Mouse (Mus musculus) midbrain, embryonic 15.5 days (tissue): ENCODE results near the gene Slc29a4. TPM values are rescaled to one million over a fixed set of nuclear protein-coding genes. Genes with fewer than 3 reads are reported as not detected.

Source experiments
- ATAC-seq: fragments of 200-750 bp; cut with Nextera tagmentation; replicated peaks from 2 replicates; pipeline ENCODE4 v1.8.0; 2017; ENCODE audit warnings: moderate TSS enrichment
- H3K27ac ChIP-seq: fragments of 300-500 bp; sonication (generic); 2 replicates; pipeline ENCODE4 v1.5.1; 2015; ENCODE audit warnings: mild to moderate bottlenecking, inconsistent platforms
- H3K27me3 ChIP-seq: fragments of 300-500 bp; sonication (generic); replicated peaks from 2 replicates; pipeline ENCODE4 v1.6.1; 2015; ENCODE audit warnings: inconsistent platforms
- H3K36me3 ChIP-seq: fragments of 300-500 bp; sonication (generic); replicated peaks from 2 replicates; pipeline ENCODE4 v1.6.1; 2015; ENCODE audit warnings: inconsistent platforms
- H3K4me1 ChIP-seq: fragments of 300-500 bp; sonication (generic); 2 replicates; pipeline ENCODE4 v1.6.1; 2015; ENCODE audit warnings: inconsistent platforms
- H3K4me2 ChIP-seq: fragments of 300-500 bp; sonication (generic); 2 replicates; pipeline ENCODE4 v1.6.1; 2015; ENCODE audit warnings: inconsistent platforms, mild to moderate bottlenecking, moderate library complexity
- H3K4me3 ChIP-seq: fragments of 300-500 bp; sonication (generic); 2 replicates; pipeline ENCODE4 v1.5.1; 2015; ENCODE audit warnings: mild to moderate bottlenecking, inconsistent platforms
- H3K9ac ChIP-seq: fragments of 300-500 bp; sonication (generic); 2 replicates; pipeline ENCODE4 v1.6.1; 2015; ENCODE audit warnings: mild to moderate bottlenecking, inconsistent platforms
- H3K9me3 ChIP-seq: fragments of 300-500 bp; sonication (generic); 2 replicates; pipeline ENCODE4 v1.6.1; 2016; ENCODE audit warnings: inconsistent platforms
- WGBS: fragments of 180-500 bp; shearing (Covaris S2); methylation state at CpG from one replicate; pipeline ENCODE4 v1.1.7; 2015; ENCODE audit warnings: mixed read lengths; 5-methylcytosine and 5-hydroxymethylcytosine counted together
- polyA plus RNA-seq: library from polyadenylated mRNA; unstranded; fragments of >200 nt; fragmentation: Nextera tagmentation; extraction: Ambion mirVana; gene quantifications from 2 replicates; pipeline ENCODE4 v1.2.1, GENCODE M21; 2015

The Slc29a4 gene
- polyA plus RNA-seq, 1 experiment from 2014 or later: 97.2 TPM

DNA sequence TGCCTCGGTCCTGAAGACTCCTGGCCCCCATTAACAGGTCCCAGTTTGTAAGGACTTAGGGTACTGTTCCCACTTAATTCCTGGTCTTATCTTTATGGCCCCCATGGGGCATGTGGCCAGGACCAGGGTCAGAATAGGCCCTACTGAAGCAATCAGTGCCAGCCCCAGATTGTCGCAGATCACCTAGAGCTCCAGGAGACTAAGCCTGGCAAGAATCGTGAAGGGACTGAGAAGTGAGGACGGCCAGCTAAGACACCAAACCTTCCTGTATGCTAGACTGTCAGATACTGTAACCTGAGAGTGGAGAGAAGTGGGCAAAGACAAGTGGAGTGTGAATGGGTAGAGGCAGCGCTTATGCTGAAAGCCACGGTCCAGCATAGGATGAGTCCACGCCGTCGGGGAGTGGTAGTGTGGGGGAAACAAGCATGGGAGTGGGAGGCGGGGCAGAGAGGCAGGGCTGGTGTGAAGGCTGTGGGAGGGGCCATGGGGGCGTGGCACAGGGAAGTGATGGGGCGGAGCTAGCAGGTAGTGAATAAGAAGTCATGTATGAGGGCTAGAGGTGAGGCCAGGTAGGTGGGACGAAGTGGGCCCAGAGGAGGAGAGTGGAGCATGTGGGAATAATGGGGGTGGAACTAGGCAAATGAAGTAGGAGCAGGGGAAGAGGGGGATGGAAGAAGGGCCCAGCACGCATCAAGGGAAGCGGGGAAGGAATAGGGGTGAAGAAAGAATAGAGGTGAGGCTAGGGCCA, 8.7 kb downstream of the Slc29a4 start:
- Histone ChIP-seq H3K27me3 (0 out of 2 replicates have a peak, but pooled peaks cover 4% of the 10 kb centered on the region), H3K4me3 (peak overlapping the region; percentile 56), H3K36me3 (0 out of 2 replicates have a peak, but pooled peaks cover 3% of the 10 kb centered on the region), H3K4me2 (peak overlapping the region; percentile 64), H3K27ac (no peak overlapping the region), H3K9ac (no peak overlapping the region), H3K4me1 (peaks cover 28% of the 10 kb centered on the region), H3K9me3 (no peaks in the 10 kb centered on the region)
- ATAC-seq: peak; percentile 51
- WGBS: 10% methylated on average over 15 of the region's 15 CpGs

DNA sequence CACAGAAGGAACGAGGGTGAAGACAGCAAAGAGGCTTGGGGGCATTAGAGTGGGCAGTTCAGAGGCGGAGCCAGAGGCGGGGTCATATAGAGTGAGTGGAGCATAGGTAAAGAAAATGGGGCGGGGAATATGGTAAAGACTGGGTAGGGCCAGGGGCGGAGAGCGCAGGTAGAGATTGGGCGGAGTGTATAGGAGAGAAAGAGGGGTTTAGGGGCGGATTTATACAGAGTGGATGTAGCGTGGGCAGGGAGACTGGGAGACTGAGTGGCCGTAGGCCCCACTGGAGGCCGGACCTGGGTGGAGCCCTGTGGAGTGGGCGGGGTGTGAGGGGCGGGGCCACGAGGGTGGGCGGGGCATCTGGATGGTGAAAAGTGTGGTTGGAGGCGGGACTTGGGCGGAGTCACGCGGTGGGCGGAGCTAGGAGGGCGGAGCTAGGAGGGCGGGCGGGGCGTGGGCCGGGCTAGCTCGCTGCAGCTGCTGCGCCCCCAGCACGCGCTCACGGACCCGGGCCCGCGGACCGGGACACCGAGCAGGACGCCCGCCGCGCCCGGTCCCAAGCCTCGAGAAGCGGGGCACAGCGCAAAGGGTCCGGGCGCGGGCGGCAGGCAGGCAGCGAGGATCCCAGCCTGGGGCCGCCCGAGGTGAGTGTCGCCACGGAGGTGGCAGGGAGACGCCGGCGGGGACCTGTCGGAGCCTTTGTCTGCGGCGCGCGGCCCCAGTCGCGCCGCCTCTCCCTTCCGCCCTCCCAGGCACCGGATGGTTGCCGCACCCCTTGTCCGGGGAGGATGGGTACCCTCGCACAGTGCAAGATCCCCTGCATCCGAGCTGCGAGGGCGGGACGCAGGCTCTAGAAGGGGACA, 9.6 kb downstream of the Slc29a4 start:
- peak overlapping the region; percentile 56 for H3K4me3 ChIP-seq
- 0 out of 2 replicates have a peak, but pooled peaks cover 4% of the 10 kb centered on the region for H3K27me3 ChIP-seq
- H3K36me3 ChIP-seq: 0 out of 2 replicates have a peak, but pooled peaks cover 3% of the 10 kb centered on the region
- H3K4me1 ChIP-seq: peaks cover 28% of the 10 kb centered on the region
- 1% methylated on average over 68 of the region's 72 CpGs for WGBS
- peak; percentile 90 for ATAC-seq
- H3K27ac ChIP-seq: peak overlapping the region; percentile 50; the same call in 1 of the 2 replicates
- H3K4me2 ChIP-seq: peak overlapping the region; percentile 64
- H3K9ac ChIP-seq: peak overlapping the region; percentile 67
- H3K9me3 ChIP-seq: no peaks in the 10 kb centered on the region

DNA sequence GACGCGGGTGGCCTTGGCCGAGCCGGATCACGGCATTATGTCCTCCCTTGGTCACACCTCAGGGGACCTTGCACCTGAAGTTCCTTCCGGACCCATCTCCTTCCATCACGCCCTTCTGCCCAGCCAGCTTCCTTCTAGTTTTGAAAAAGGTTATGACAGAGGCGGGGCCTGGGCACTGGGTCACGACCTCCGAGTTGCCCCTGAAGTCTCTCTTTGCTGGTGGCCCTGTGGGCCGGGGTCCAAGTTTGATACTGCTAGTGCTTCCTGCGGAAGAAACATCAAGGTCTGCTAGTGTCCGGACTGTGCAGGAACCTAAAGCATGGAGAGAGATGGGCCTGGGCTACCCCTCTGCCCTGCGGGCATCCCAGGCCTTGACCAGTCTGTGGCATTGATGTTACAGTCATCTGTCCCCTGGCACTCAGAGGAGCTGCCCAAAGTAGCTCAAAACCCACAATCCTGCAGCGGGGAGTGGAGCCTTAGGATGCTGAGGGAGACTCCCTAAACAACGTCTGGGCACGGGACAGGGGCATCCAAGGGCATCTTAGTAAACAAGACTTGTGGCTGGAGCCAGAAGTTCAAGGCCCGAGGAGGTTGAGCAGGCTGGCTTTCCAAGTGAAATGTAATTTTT, 10.3 kb downstream of the Slc29a4 start:
- Histone ChIP-seq H3K9me3 (no peaks in the 10 kb centered on the region), H3K4me2 (peak overlapping the region; percentile 64), H3K4me3 (peak overlapping the region; percentile 56), H3K27ac (0 out of 2 replicates have a peak overlapping the region, but pooled peaks have one; percentile 50), H3K27me3 (0 out of 2 replicates have a peak, but pooled peaks cover 4% of the 10 kb centered on the region), H3K9ac (peak overlapping the region; percentile 67), H3K36me3 (0 out of 2 replicates have a peak, but pooled peaks cover 3% of the 10 kb centered on the region), H3K4me1 (peaks cover 28% of the 10 kb centered on the region)
- 21% methylated on average over 18 of the region's 18 CpGs for WGBS
- peak; percentile 19; the same call in 1 of the 2 replicates for ATAC-seq

DNA sequence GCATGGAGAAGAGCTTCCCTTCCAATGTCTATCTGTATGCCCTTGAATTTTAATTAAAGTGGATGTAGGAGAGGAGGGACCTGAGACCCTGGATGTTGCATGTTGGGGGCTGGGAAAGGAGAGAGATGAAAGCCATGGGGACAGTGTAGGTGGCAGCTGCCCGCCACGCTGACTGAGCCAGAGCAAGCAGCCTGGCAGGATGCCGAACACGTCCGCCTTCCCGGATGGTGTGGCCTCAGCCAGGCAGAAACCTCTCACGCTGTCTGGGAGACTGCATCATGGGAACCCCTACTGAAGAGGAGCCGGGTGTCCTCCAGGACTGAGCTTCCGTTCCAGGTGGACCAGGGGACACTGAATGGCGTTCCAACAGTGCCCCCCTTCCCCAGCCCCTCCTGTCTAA, 11.3 kb downstream of the Slc29a4 start:
- H3K9ac ChIP-seq: peak overlapping the region; percentile 28; the same call in 1 of the 2 replicates
- H3K4me3 ChIP-seq: peak overlapping the region; percentile 56
- 0 out of 2 replicates have a peak, but pooled peaks cover 4% of the 10 kb centered on the region for H3K27me3 ChIP-seq
- peaks cover 28% of the 10 kb centered on the region for H3K4me1 ChIP-seq
- peak overlapping the region; percentile 17; the same call in 1 of the 2 replicates for H3K27ac ChIP-seq
- H3K36me3 ChIP-seq: 0 out of 2 replicates have a peak, but pooled peaks cover 5% of the 10 kb centered on the region
- no peaks in the 10 kb centered on the region for H3K9me3 ChIP-seq
- H3K4me2 ChIP-seq: peak overlapping the region; percentile 64
- no peak for ATAC-seq
- 67% methylated on average over 10 of the region's 10 CpGs for WGBS

DNA sequence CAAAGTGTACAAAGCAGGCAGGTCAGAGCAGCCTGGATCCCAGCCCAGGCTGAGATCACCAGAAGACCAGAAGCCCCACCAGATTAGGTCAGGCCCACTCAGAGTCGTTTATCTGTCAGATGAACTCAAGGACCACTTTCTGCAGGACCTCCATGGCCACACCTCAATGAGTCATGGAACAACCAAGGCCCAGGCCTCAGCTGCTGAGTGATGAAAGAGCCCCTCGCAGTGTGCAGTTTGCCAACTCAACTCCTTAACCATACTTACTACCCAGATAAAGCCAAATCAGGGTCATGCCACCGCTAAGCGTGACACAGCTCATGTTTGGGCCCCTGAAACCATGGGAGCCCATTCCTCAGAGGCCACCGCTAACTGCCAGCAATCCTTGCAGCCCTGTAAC, 15.4 kb downstream of the Slc29a4 start:
- H3K27me3 ChIP-seq: no peaks in the 10 kb centered on the region
- H3K36me3 ChIP-seq: peaks cover 19% of the 10 kb centered on the region
- peaks cover 16% of the 10 kb centered on the region for H3K4me1 ChIP-seq
- no peak overlapping the region for H3K9ac ChIP-seq
- WGBS: 90% methylated on average over 5 of the region's 5 CpGs
- H3K9me3 ChIP-seq: no peaks in the 10 kb centered on the region
- no peak overlapping the region for H3K4me3 ChIP-seq
- no peak overlapping the region for H3K4me2 ChIP-seq
- H3K27ac ChIP-seq: no peak overlapping the region
- no peak for ATAC-seq

DNA sequence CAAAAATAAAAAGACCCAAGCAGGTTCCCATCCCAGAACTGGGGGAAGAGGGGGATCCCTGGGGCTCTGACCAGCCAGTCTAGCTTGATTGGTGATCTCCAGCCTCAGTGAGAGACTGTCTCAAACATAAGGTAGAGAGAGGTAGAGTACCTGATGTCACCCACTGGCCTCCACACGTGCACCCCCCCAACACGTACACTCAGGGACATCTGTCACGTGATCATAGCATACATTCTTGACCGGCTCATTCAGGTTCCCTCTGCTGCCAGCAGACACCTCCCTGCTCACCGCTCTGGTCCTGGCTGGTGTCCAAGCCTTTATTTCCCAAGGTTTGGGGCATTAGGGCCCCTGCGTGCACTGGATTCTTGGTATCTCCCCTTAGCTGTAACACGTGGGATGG, 17.1 kb downstream of the Slc29a4 start:
- Histone ChIP-seq H3K9me3 (no peaks in the 10 kb centered on the region), H3K4me2 (no peak overlapping the region), H3K36me3 (peaks cover 29% of the 10 kb centered on the region), H3K27ac (no peak overlapping the region), H3K27me3 (no peaks in the 10 kb centered on the region), H3K9ac (no peak overlapping the region), H3K4me1 (no peaks in the 10 kb centered on the region), H3K4me3 (no peak overlapping the region)
- WGBS: 83% methylated on average over 7 of the region's 7 CpGs
- no peak for ATAC-seq

DNA sequence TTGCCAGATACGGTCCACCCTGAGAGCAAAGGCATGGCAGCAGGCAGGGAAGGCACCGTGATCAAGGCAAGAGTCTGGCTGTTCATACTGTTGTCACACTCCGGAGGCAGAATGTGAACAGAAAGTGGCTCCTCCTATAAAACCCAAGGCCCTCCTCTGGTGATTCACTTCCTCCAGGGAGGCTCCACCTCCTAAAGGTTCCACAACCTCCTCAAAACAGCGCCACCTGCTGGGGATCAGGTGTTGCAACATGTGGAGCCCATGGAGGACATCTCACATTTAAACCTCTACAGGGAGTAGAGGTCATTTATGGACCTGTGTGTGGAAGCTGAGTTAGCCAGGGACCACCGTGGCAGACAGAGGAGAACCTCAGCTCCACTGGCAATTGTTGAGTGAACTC, 20.1 kb downstream of the Slc29a4 start:
- Histone ChIP-seq H3K9me3 (no peaks in the 10 kb centered on the region), H3K4me3 (no peak overlapping the region), H3K4me2 (no peak overlapping the region), H3K27ac (no peak overlapping the region), H3K9ac (no peak overlapping the region), H3K4me1 (no peaks in the 10 kb centered on the region), H3K36me3 (peaks cover 28% of the 10 kb centered on the region), H3K27me3 (no peaks in the 10 kb centered on the region)
- ATAC-seq: no peak
- 87% methylated on average over 5 of the region's 5 CpGs for WGBS

DNA sequence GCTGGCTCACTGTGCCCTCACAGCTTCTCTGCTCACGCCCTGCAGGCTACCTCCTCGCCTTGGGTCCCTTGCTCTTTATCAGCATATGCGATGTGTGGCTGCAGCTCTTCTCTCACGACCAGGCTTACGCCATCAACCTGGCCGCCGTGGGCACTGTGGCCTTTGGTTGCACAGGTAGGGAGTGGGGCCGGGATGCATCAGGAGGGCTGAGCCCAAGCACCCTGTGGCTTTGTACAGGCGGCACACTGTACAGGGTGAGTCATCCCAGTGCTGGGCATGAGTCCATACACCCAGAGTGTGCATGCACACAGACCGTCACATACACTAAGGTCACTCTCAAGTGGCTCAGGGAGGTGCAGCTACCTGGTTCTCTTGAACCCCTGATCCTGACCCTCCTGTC, 21.7 kb downstream of the Slc29a4 start:
- no peaks in the 10 kb centered on the region for H3K27me3 ChIP-seq
- no peak overlapping the region for H3K9ac ChIP-seq
- no peak for ATAC-seq
- no peak overlapping the region for H3K4me2 ChIP-seq
- no peaks in the 10 kb centered on the region for H3K4me1 ChIP-seq
- H3K36me3 ChIP-seq: peaks cover 29% of the 10 kb centered on the region
- WGBS: 92% methylated on average over 10 of the region's 10 CpGs
- H3K4me3 ChIP-seq: no peak overlapping the region
- H3K27ac ChIP-seq: no peak overlapping the region
- no peaks in the 10 kb centered on the region for H3K9me3 ChIP-seq

DNA sequence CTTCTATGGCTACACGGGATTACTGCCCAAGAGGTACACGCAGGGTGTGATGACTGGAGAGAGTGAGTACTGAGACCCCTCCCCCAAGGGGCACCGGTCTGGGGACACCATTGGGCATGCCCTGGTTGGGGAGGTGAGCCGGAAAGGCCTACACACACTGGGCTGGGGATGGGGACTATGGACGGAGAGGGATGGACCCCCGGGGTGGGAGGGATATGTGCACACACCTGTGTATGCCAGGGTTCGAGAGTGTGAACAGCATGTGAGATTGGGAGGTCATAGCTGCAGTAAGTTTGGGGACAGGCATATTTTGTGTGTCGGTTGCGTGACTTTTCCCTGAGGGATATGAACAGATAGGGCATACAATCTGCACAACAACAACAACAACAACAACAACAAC, 22.7 kb downstream of the Slc29a4 start:
- ATAC-seq: no peak
- WGBS: 89% methylated on average over 9 of the region's 9 CpGs
- H3K4me3 ChIP-seq: no peak overlapping the region
- H3K4me1 ChIP-seq: no peaks in the 10 kb centered on the region
- H3K27ac ChIP-seq: no peak overlapping the region
- no peak overlapping the region for H3K4me2 ChIP-seq
- H3K9ac ChIP-seq: no peak overlapping the region
- H3K36me3 ChIP-seq: peaks cover 32% of the 10 kb centered on the region
- H3K27me3 ChIP-seq: no peaks in the 10 kb centered on the region
- no peaks in the 10 kb centered on the region for H3K9me3 ChIP-seq

DNA sequence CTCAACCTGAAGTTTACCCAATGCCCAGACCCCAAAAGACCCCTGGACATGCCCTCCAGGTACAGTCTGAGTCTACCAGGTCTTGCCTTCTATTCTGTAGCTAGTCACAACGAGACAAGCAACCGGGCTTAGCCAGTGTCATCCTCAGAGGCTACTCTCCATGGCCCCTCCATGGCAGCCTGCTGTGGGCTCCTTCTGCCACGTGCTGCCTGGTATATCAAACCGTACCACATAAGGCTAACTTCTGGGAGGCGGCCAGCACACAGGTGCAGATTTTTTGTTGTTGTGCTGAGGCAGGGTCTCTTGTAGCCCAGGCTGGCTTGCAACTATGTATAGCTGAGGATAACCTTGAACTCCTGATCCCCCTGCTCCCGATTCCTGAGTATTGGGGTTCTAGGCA, 23.7 kb downstream of the Slc29a4 start:
- Histone ChIP-seq H3K36me3 (peaks cover 34% of the 10 kb centered on the region), H3K27ac (no peak overlapping the region), H3K27me3 (no peaks in the 10 kb centered on the region), H3K4me2 (no peak overlapping the region), H3K4me1 (no peaks in the 10 kb centered on the region), H3K9ac (no peak overlapping the region), H3K4me3 (no peak overlapping the region), H3K9me3 (no peaks in the 10 kb centered on the region)
- ATAC-seq: no peak
- WGBS: 86% methylated on average over 6 of the region's 6 CpGs

DNA sequence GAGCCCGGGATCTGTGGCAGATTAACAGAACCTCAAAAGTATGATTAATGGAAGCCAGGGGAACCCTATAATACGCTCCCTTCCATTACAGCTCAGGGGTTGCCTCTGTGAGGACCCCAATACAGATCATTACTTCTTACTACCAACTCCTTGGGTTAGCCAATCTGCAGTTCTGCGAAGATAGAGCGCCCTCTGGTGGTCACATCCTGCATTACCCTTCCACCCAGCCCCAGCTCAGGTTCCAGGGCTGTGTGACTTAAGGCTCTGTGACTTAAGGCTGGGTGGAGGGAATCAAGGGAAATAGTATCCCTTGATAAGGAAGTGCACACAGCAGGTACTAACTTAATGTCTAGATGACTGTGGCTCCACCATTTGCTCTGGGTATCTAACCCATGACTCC, 25.7 kb downstream of the Slc29a4 start:
- no peak overlapping the region for H3K9ac ChIP-seq
- 24% methylated on average over 4 of the region's 4 CpGs for WGBS
- ATAC-seq: peak; percentile 43
- H3K27ac ChIP-seq: no peak overlapping the region
- no peaks in the 10 kb centered on the region for H3K4me1 ChIP-seq
- no peaks in the 10 kb centered on the region for H3K27me3 ChIP-seq
- H3K4me3 ChIP-seq: no peak overlapping the region
- H3K4me2 ChIP-seq: no peak overlapping the region
- H3K9me3 ChIP-seq: no peaks in the 10 kb centered on the region
- H3K36me3 ChIP-seq: peaks cover 29% of the 10 kb centered on the region

DNA sequence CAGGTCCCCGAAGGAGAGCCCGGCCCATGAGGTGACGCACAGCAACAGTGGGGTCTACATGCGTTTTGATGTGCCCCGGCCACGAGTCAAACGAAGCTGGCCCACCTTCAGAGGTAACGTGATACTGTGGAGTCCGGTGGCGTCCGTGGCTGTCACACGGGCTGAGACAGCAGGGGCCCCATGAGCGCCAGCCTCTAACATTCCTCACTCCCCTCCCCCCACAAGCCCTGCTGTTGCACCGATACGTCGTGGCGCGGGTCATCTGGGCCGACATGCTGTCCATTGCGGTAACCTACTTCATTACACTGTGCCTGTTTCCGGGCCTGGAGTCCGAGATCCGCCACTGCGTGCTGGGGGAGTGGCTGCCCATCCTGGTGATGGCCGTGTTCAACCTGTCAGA, 26.2 kb downstream of the Slc29a4 start:
- Histone ChIP-seq H3K9me3 (no peaks in the 10 kb centered on the region), H3K4me2 (no peak overlapping the region), H3K27ac (no peak overlapping the region), H3K36me3 (peaks cover 29% of the 10 kb centered on the region), H3K4me3 (no peak overlapping the region), H3K9ac (no peak overlapping the region), H3K4me1 (peaks cover 2% of the 10 kb centered on the region), H3K27me3 (no peaks in the 10 kb centered on the region)
- no peak for ATAC-seq
- 76% methylated on average over 25 of the region's 25 CpGs for WGBS
